Mouse (Mus musculus) ovary, adult 18-20 months (tissue): ENCODE results near the gene Hist1h4h.
"Not testable (repeated sequence)": the region's sequence is repeated elsewhere in the genome, so short reads cannot be mapped to it uniquely, and the experiment has no call there.

ENCODE experiments used
- DNase-seq: peaks from one replicate; pipeline ENCODE4 v3.0.0; 2022; ENCODE audit warnings: low spot score, mixed read lengths

Gene Hist1h4h

GRCm38 (mm10) chr13:23535137-23536075, 4.6 kb downstream of the Hist1h4h start, which contains the start of gene Hist1h3g:
Gene Hist1h3g (plus strand): TSS chr13:23535422.
- DNase-seq = peak; percentile 83

- no peak for DNase-seq
These were observed 5.4 kb downstream of the Hist1h4h start for GRCm38 (mm10) chr13:23536076-23536822.

DNA sequence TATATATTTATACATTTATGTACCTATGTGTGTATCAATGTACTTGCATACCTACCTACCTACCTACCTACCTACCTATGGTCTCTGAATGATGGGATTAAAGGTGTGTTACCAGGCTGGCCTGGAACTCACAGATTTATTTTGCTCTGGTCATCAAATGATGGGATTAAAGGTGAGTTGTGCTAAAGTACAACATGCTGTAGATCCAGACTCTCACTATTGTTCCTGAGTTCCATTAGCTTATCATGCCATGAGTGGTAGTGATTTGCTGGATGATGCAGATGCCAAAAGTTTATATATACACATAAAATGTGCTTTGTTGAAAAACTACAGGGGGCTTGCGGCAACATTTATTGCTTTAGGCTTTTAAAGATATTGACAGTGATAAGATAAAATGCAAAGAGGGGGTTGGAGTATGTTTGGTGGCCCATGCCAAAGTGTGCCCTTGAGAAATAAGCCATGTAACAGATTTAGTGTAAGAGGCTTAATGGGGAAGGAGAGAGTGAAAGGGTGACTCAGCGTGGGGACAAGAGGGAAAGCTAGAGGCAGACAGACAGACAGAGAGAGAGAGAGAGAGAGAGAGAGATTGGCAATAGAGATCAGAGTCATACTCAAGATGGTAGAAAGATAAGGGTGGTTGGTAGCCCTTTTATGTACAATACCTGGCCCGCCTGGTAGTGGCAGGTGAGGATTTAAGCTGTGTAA, 6.3 kb downstream of the Hist1h4h start:
- DNase-seq = no peak

DNA sequence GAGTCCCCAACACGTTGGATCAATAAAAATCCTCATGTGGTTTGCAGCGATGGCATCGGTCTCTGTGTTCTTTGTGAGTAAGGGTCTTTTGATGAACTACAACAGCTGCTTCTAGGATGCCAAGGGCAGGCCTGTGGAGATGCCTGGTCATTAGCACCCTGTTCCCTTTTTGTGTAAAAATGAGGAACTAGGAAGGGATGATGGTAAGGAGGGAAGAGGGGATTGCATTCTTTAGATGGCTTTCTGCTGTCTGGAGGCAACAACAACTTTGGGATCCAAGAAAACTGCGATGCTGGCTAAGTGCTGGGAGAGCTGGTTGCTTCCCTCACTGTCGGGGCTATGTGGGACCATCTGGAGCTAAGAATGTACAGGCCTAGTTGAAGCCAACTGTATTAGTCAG, 7.4 kb downstream of the Hist1h4h start:
- no peak for DNase-seq

DNA sequence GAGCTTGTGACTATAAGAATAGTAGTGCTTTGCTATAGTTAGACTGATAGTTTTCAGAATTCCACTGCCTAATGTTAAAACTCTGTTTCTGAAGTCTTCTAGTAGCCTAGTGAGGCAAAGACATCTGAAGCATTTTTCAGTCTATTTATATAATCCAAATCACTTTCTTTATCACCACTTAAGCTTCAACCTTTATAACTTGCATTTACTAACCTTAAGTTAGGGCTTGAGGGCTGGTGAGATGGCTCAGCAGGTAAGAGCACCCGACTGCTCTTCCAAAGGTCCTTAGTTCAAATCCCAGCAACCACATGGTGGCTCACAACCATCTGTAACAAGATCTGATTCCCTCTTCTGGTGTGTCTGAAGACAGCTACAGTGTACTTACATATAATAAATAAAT, 9.0 kb downstream of the Hist1h4h start:
- DNase-seq = not testable (repeated sequence)

DNA sequence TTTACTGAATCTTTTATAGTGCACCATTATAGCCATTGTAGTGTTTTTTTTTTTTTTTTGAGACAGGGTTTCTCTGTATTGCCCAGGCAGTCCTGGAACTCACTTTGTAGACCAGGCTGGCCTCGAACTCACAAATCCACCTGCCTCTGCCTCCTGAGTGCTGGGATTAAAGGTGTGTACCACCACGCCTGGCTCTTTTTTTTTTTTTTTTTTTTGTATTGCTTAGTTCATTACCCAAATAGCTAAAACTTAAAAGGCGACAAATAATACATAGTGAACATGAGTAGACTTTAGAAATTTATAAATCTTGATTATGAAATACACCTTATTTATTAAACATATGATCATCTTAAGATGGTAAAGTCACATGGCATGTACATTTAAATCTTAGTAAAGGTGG, 10.6 kb downstream of the Hist1h4h start:
- DNase-seq = no peak

- DNase-seq = not testable (repeated sequence)
These were observed 11.6 kb downstream of the Hist1h4h start for GRCm38 (mm10) chr13:23542225-23542980.

- peak; percentile 73 for DNase-seq
These were observed 12.3 kb downstream of the Hist1h4h start, which contains the start of gene Hist1h2bh for GRCm38 (mm10) chr13:23542999-23543607. Gene Hist1h2bh (minus strand): TSS chr13:23543392.

- peak; percentile 55 for DNase-seq
These were observed 13.3 kb downstream of the Hist1h4h start, which contains the start of gene Hist1h3f for GRCm38 (mm10) chr13:23543965-23544786. Gene Hist1h3f (plus strand): TSS chr13:23544052.

- not testable (repeated sequence) for DNase-seq
These were observed 13.9 kb downstream of the Hist1h4h start for GRCm38 (mm10) chr13:23544787-23545120.

GRCm38 (mm10) chr13:23546694-23547093, 15.8 kb downstream of the Hist1h4h start:
- DNase-seq = no peak

- DNase-seq = no peak
These were observed 19.9 kb downstream of the Hist1h4h start for GRCm38 (mm10) chr13:23550761-23551145.

DNA sequence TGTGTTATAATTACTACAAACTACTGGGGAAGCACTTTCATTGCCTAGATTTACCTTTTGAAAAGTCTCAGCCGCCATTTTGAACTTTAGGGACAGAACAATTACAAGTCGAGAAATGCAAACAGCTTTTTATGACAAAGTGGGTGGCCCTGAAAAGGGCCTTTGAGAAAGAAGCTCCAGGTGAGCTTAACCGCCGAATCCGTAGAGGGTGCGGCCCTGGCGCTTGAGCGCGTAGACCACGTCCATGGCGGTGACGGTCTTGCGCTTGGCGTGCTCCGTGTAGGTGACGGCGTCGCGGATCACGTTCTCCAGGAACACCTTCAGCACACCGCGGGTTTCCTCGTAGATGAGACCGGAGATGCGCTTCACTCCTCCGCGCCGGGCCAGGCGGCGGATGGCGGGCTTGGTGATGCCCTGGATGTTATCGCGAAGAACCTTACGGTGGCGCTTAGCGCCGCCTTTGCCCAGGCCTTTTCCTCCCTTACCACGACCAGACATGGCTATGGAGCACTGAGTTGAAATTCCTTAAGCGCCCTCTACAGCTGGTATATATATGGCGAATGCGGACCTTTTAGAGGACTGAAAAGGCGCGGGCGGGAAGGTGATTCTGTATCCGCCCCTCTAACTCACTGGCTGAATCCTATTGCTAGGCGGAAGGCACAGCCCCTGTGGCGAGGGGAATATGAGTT, 20.4 kb downstream of the Hist1h4h start, which contains the start of gene Hist1h4f:
Gene Hist1h4f, minus strand, starts transcription at position 503 of the 689 bp plus-strand sequence.
- DNase-seq = peak; percentile 82

GRCm38 (mm10) chr13:23551931-23552914, 21.4 kb downstream of the Hist1h4h start:
- no peak for DNase-seq

- no peak for DNase-seq
These were observed 22.1 kb downstream of the Hist1h4h start, which contains the start of gene Hist1h1d for GRCm38 (mm10) chr13:23552962-23553361. Gene Hist1h1d (plus strand): TSS chr13:23553262.

GRCm38 (mm10) chr13:23554393-23554792, 23.5 kb downstream of the Hist1h4h start:
- no peak for DNase-seq

- peak; percentile 72 for DNase-seq
These were observed 24.3 kb downstream of the Hist1h4h start for GRCm38 (mm10) chr13:23554925-23555838.
